Mouse (Mus musculus) right cerebral cortex, postnatal 36 days (tissue): Measurements from ENCODE around the gene Thsd7b.
"Not testable (repeated sequence)": the region's sequence is repeated elsewhere in the genome, so short reads cannot be mapped to it uniquely, and the experiment has no call there.

ENCODE experiments used
- DNase-seq, 2 experiments: peaks; one replicate each; pipeline ENCODE4 v3.0.0; 2022; ENCODE audit warnings: low spot score in 2 of 2, mixed read lengths in 1 of 2

The Thsd7b gene

GRCm38 (mm10) chr1:130085910-130086309 is 812.8 kb downstream of the Thsd7b start:
- no peak for DNase-seq

GRCm38 (mm10) chr1:130099227-130099626 is 826.1 kb downstream of the Thsd7b start:
- DNase-seq = no peak

GRCm38 (mm10) chr1:130112580-130113314 is 839.6 kb downstream of the Thsd7b start:
- no peak for DNase-seq

GRCm38 (mm10) chr1:130113549-130113948 is 840.4 kb downstream of the Thsd7b start:
- no peak for DNase-seq

- peak in 1 of 2 experiments; percentile 4 for DNase-seq
Measured at GRCm38 (mm10) chr1:130130901-130131300, 857.8 kb downstream of the Thsd7b start.

- DNase-seq = no peak
Measured at GRCm38 (mm10) chr1:130166187-130166586, 893.1 kb downstream of the Thsd7b start.

GRCm38 (mm10) chr1:130167260-130167659 is 894.2 kb downstream of the Thsd7b start:
- DNase-seq = no peak

- no peak for DNase-seq
Measured at GRCm38 (mm10) chr1:130169875-130170274, 896.8 kb downstream of the Thsd7b start.

- DNase-seq = no peak
Measured at GRCm38 (mm10) chr1:130170290-130170689, 897.2 kb downstream of the Thsd7b start.

- DNase-seq = not testable (repeated sequence)
Measured at GRCm38 (mm10) chr1:130186836-130187235, 913.7 kb downstream of the Thsd7b start.

GRCm38 (mm10) chr1:130192190-130193028 is 919.3 kb downstream of the Thsd7b start:
- DNase-seq = peak; percentile 9 to 11

GRCm38 (mm10) chr1:130217404-130217803 is 944.3 kb downstream of the Thsd7b start:
- DNase-seq = no peak

GRCm38 (mm10) chr1:130222904-130223303 is 949.8 kb downstream of the Thsd7b start:
- DNase-seq = no peak

GRCm38 (mm10) chr1:130245563-130245962 is 972.5 kb downstream of the Thsd7b start:
- DNase-seq = no peak

GRCm38 (mm10) chr1:130246264-130246663 is 973.2 kb downstream of the Thsd7b start:
- not testable (repeated sequence) for DNase-seq

GRCm38 (mm10) chr1:130246930-130247329 is 973.8 kb downstream of the Thsd7b start:
- not testable (repeated sequence) for DNase-seq

- DNase-seq = no peak
Measured at GRCm38 (mm10) chr1:130262046-130262445, 988.9 kb downstream of the Thsd7b start.
